Mouse (Mus musculus) lung, embryonic 16.5 days (tissue): ENCODE data around the gene Nxf1. TPM values are rescaled to one million over a fixed set of nuclear protein-coding genes. Genes with fewer than 3 reads are reported as not detected.
"Not testable (repeated sequence)": the region's sequence is repeated elsewhere in the genome, so short reads cannot be mapped to it uniquely, and the experiment has no call there.

Source experiments
- ATAC-seq: fragments of 200-750 bp; cut with Nextera tagmentation; 2 replicates; pipeline ENCODE4 v1.8.0; 2017; ENCODE audit warnings: low read depth, mild to moderate bottlenecking, moderate library complexity
- H3K27ac ChIP-seq: fragments of 300-500 bp; sonication (generic); 2 replicates; pipeline ENCODE4 v1.5.1; 2014; ENCODE audit warnings: mild to moderate bottlenecking, control low read depth, low read length
- H3K27me3 ChIP-seq: fragments of 300-500 bp; sonication (generic); 2 replicates; pipeline ENCODE4 v1.6.1; 2014; ENCODE audit warnings: low read depth, low read length, mixed read lengths; ENCODE audit not compliant: control insufficient read depth, insufficient read depth
- H3K36me3 ChIP-seq: fragments of 300-500 bp; sonication (generic); 2 replicates; pipeline ENCODE4 v1.6.1; 2014; ENCODE audit warnings: low read length; ENCODE audit not compliant: control insufficient read depth, insufficient read depth
- H3K4me1 ChIP-seq: fragments of 300-500 bp; sonication (generic); replicated peaks from 2 replicates; pipeline ENCODE4 v1.6.1; 2014; ENCODE audit warnings: low read length, mixed read lengths; ENCODE audit not compliant: control insufficient read depth, insufficient read depth
- H3K4me2 ChIP-seq: fragments of 300-500 bp; sonication (generic); 2 replicates; pipeline ENCODE4 v1.6.1; 2014; ENCODE audit warnings: low read depth, low read length, control low read depth
- H3K4me3 ChIP-seq: fragments of 300-500 bp; sonication (generic); 2 replicates; pipeline ENCODE4 v1.5.1; 2014; ENCODE audit warnings: mild to moderate bottlenecking, low read length, control low read depth
- H3K9ac ChIP-seq: fragments of 300-500 bp; sonication (generic); 2 replicates; pipeline ENCODE4 v1.6.1; 2014; ENCODE audit warnings: low read length, control low read depth
- H3K9me3 ChIP-seq: fragments of 300-500 bp; sonication (generic); 2 replicates; pipeline ENCODE4 v1.6.1; 2016; ENCODE audit warnings: low read length; ENCODE audit not compliant: control insufficient read depth
- WGBS: fragments of 180-500 bp; shearing (Covaris S2); extraction: QIAGEN DNeasy Blood & Tissue Kit; methylation state at CpG from one replicate; pipeline ENCODE4 v1.1.7; 2014; 5-methylcytosine and 5-hydroxymethylcytosine counted together
- polyA plus RNA-seq: library from polyadenylated mRNA; unstranded; fragments of >200 nt; fragmentation: Nextera tagmentation; extraction: Ambion mirVana; gene quantifications from 2 replicates; pipeline ENCODE4 v1.2.1, GENCODE M21; 2015

Nxf1 gene
- polyA plus RNA-seq, 1 experiment from 2014 or later, result 190 TPM

DNA sequence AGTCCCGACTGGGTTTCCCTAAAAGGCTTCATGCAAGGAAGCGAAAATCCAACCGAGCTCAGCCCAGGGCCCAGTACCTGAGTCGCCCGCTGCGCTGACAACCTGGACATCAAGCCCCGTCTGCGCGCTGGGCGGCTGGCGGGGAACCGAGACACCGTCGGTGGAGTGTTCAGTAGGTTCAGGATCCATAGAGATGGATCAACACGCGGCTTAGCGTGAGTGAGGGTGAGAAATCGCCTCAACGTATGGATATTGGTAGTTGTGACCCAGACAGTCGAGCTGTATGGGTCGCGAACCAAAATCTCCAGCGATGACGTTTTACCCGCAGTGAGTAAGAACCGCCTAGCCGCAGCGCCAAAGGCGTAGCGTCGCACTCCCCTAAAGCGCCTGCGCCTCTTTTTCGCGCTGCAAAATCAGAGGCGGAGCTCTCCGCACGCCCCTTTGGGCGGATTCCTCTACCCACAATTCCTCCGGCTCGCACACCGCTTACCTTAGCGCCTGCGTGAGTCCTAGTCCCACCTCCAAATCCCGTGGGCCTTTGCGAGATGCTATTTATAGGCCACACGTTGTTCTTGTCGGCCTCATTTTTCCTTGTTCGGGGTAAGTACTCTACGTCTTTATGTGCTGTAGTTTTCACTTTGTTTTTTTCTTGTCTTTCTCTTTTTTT, 33.8 kb upstream of the Nxf1 start, which contains the start of gene Slc3a2:
Slc3a2 (minus strand) TSS at position 463 of the 667 bp plus-strand sequence.
- Histone ChIP-seq H3K4me3 (peak within 1 kb of the TSS; percentile 95), H3K27ac (peak within 1 kb of the TSS; percentile 96), H3K4me1 (peaks cover 18% of the 10 kb centered on the region), H3K9me3 (no peaks in the 10 kb centered on the region), H3K36me3 (peaks cover 24% of the 10 kb centered on the region), H3K27me3 (no peaks in the 10 kb centered on the region), H3K9ac (peak within 1 kb of the TSS; percentile 98), H3K4me2 (peak within 1 kb of the TSS; percentile 81)
- under 1% methylated on average over 50 of the region's 50 CpGs for WGBS
- peak; percentile 98 for ATAC-seq

DNA sequence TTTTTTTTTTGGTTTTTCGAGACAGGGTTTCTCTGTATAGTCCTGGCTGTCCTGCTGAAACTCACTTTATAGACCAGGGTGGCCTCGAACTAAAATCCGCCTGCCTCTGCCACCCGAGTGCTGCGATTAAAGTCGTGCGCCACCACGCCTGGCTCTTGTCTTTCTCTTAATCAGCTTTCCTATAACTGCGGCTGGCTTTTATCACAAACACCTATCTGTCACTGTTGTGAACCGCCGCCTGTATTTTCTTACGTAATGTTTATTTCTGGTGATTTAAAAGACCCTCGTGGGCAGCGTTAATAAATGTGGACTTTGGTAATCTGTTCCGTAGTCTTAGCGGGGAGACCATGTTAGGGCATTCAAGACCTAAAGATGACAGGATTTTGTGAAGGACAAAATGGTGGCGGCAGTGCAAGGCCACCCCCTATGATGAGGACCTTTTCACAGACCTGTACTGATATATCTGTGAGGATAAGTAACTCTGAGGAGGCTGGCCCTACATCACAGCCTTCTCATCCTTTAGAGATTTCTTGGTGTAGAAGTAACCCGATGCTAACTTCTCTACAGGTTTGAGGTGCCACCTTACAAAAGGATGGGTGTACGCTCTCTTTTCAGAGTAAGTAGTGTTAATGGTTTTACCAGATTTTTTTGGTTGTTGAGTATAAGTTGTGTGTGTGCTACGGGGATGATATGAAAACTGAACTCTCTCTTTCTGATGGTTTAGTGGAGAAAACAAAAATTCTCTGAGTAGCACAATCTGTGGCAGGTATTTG, 33.1 kb upstream of the Nxf1 start:
- peak overlapping the region; percentile 90 for H3K27ac ChIP-seq
- no peaks in the 10 kb centered on the region for H3K27me3 ChIP-seq
- whole genome bisulfite sequencing, result under 1% methylated on average over 20 of the region's 20 CpGs
- H3K4me2 ChIP-seq, result peak overlapping the region; percentile 81
- H3K4me1 ChIP-seq, result peaks cover 18% of the 10 kb centered on the region
- H3K36me3 ChIP-seq, result peaks cover 24% of the 10 kb centered on the region
- peak overlapping the region; percentile 95 for H3K4me3 ChIP-seq
- ATAC-seq, result no peak
- H3K9ac ChIP-seq, result peak overlapping the region; percentile 98
- no peaks in the 10 kb centered on the region for H3K9me3 ChIP-seq

- Histone ChIP-seq H3K9me3 (no peaks in the 10 kb centered on the region), H3K4me3 (peak overlapping the region; percentile 95), H3K27me3 (no peaks in the 10 kb centered on the region), H3K27ac (peak overlapping the region; percentile 90), H3K4me2 (peak overlapping the region; percentile 81), H3K36me3 (peaks cover 24% of the 10 kb centered on the region), H3K9ac (peak overlapping the region; percentile 98), H3K4me1 (peaks cover 18% of the 10 kb centered on the region)
- WGBS, result 0% methylated on average over 2 of the region's 2 CpGs
- no peak for ATAC-seq
These were observed 32.5 kb upstream of the Nxf1 start for GRCm38 (mm10) chr19:8724392-8724791.

GRCm38 (mm10) chr19:8725081-8725613, 31.7 kb upstream of the Nxf1 start:
- H3K4me3 ChIP-seq, result peak overlapping the region; percentile 95
- H3K9me3 ChIP-seq, result no peaks in the 10 kb centered on the region
- no peak overlapping the region for H3K27ac ChIP-seq
- H3K4me2 ChIP-seq, result peak overlapping the region; percentile 81
- WGBS, result 36% methylated on average over 4 of the region's 4 CpGs
- no peaks in the 10 kb centered on the region for H3K27me3 ChIP-seq
- peak overlapping the region; percentile 98 for H3K9ac ChIP-seq
- no peak for ATAC-seq
- H3K36me3 ChIP-seq, result peaks cover 24% of the 10 kb centered on the region
- peaks cover 18% of the 10 kb centered on the region for H3K4me1 ChIP-seq

DNA sequence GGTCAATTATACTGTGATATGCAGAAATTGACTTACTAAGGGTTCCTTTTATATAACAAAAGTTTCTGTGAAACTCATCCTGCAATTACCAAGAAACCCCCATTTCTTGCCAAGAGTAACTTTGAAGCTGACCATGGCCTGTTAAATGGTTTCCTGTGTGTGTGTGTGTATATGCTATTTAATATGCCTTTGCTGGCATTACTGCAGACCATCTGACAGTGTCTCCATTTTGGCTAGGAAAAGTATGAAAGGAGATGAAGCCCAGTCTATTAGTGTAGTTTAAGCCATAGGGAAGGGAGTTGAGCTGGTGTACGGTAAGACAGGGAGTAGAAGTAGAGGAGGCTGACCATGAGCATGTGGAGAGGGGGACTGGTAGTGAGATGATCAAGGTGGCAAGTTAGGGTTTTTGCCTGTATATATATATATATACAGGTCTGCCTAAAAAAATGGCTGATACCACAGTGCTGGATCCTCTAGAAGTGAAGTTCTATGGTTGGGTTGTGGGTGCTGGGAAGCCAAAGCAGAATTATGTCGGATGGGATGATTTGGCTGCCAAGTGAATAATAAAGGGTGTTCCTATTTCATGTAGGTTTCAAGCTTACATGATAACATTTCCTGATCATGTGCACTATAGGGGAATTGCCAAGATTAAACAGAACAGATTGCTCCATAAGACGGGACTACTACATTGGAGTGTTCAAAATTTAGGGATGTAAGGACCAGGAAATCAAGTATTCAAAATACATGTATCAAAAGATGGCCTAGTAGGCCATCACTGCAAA, 30.1 kb upstream of the Nxf1 start:
- Histone ChIP-seq H3K4me3 (no peak overlapping the region), H3K27ac (no peak overlapping the region), H3K9me3 (no peaks in the 10 kb centered on the region), H3K27me3 (no peaks in the 10 kb centered on the region), H3K9ac (no peak overlapping the region), H3K4me1 (peaks cover 17% of the 10 kb centered on the region), H3K36me3 (peaks cover 24% of the 10 kb centered on the region), H3K4me2 (no peak overlapping the region)
- 18% methylated on average over 3 of the region's 3 CpGs for WGBS
- ATAC-seq, result no peak

- H3K36me3 ChIP-seq, result peaks cover 24% of the 10 kb centered on the region
- 19% methylated on average over 5 of the region's 5 CpGs for WGBS
- H3K4me3 ChIP-seq, result no peak overlapping the region
- H3K27me3 ChIP-seq, result no peaks in the 10 kb centered on the region
- H3K4me2 ChIP-seq, result no peak overlapping the region
- no peak for ATAC-seq
- H3K9ac ChIP-seq, result no peak overlapping the region
- peaks cover 12% of the 10 kb centered on the region for H3K4me1 ChIP-seq
- no peaks in the 10 kb centered on the region for H3K9me3 ChIP-seq
- no peak overlapping the region for H3K27ac ChIP-seq
These were observed 29.3 kb upstream of the Nxf1 start for GRCm38 (mm10) chr19:8727495-8728114.

DNA sequence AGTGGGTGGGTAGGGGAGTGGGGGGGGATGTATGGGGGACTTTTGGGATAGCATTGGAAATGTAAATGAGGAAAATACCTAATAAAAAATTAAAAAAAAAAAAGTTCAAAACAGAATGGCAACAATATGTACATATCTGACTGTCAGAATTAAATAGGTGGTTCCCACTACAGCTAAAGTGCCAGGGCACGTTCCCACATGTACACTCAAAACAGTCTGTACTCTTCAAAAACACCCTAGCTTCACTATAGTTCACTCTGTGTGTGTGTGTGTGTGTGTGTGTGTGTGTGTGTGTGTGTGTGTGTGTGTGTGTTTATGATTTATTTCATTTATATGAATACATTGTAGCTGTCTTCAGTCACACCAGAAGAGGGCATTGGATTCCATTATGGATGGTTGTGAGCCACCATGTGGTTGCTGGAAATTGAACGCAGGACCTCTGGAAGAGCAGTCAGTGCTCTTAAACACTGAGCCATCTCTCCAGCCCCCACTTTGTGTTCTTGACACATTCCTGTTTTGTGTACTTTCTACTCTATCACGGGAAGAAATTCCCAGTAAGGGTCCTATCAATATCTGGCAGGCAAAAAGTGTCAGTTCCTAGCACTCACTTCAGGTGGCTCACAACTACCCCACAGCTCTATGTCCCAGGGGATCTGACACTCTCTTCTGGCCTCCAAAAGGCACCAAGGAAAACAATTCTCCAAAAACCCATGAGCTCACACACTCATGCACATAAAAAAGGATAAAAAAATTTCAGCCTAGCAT, 28.4 kb upstream of the Nxf1 start:
- ATAC-seq, H3K9ac ChIP-seq, H3K4me2 ChIP-seq, H3K27me3 ChIP-seq, H3K9me3 ChIP-seq, H3K4me3 ChIP-seq, H3K27ac ChIP-seq: not testable (repeated sequence)
- peaks cover 12% of the 10 kb centered on the region for H3K4me1 ChIP-seq
- peaks cover 24% of the 10 kb centered on the region for H3K36me3 ChIP-seq
- 33% methylated on average over 3 of the region's 3 CpGs for WGBS

- Histone ChIP-seq H3K27ac (no peak overlapping the region), H3K4me1 (peaks cover 8% of the 10 kb centered on the region), H3K27me3 (no peaks in the 10 kb centered on the region), H3K9me3 (no peaks in the 10 kb centered on the region), H3K4me3 (no peak overlapping the region), H3K9ac (no peak overlapping the region), H3K36me3 (peaks cover 16% of the 10 kb centered on the region), H3K4me2 (no peak overlapping the region)
- WGBS, result 69% methylated on average over 3 of the region's 3 CpGs
- ATAC-seq, result no peak
These were observed 22.5 kb upstream of the Nxf1 start for GRCm38 (mm10) chr19:8734334-8734733.
